Mouse (Mus musculus): ENCODE results near the gene Srarp.

GRCm38 (mm10) chr4:141422841-141423240, 13.1 kb downstream of the Srarp start:
- TF ChIP-seq CTCF (IDR thresholded peaks at IDR 0.05; ENCODE audit: insufficient read depth, low read depth, low read length) (no peak), POLR2A (IDR thresholded peaks at IDR 0.05; ENCODE audit: insufficient read depth, low read depth, low read length) (no peak)

All from olfactory bulb, adult 2 months (tissue).